Mouse (Mus musculus): ENCODE data around the gene Arid2. TPM values are rescaled to one million over a fixed set of nuclear protein-coding genes. Genes with fewer than 3 reads are reported as not detected.

Gene Arid2
- polyA plus RNA-seq, 1 experiment = 12.1 TPM

DNA sequence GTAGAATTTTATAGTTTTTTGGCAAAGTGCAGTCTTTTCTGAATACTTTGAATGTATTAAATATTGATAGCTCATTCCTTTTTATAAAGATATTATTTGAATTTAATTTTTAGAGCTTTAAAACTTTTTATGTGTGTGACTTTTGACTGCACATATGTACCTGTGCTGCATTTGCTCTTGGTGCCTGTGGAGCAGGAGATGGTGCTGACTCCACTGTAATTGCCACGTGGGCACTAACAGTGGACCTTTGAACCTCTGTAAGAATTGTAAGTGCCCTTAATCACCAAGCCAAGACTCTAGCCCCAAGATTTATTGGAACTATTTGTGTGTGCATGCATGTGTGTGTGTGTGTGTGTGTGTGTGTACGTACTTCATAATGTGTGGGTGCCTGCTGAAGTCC lies 53.6 kb downstream of the Arid2 start:
- DNase-seq (ENCODE audit: low read depth in 1 of 2, low spot score in 2 of 2) = no peak
- Histone ChIP-seq H3K27me3 (ENCODE audit: control insufficient read depth, insufficient read depth, low read length) (no peaks in the 10 kb centered on the region), H3K27ac (ENCODE audit: insufficient read depth, low read length) (no peak overlapping the region), H3K36me3 (ENCODE audit: control insufficient read depth, insufficient read depth, low read length) (no peaks in the 10 kb centered on the region), H3K4me1 (ENCODE audit: control insufficient read depth, insufficient read depth, insufficient read length) (peaks cover 11% of the 10 kb centered on the region), H3K4me3 (ENCODE audit: extremely low read depth, insufficient read depth, insufficient read length) (no peak overlapping the region)
- TF ChIP-seq POLR2A (IDR thresholded peaks at IDR 0.05; ENCODE audit: low read depth, low read length) (no peak), CTCF (IDR thresholded peaks at IDR 0.05; ENCODE audit: extremely low read depth, insufficient read depth, insufficient read length, insufficient replicate concordance) (no peak)
- WGBS = 89% methylated on average over 2 of the region's 2 CpGs

DNA sequence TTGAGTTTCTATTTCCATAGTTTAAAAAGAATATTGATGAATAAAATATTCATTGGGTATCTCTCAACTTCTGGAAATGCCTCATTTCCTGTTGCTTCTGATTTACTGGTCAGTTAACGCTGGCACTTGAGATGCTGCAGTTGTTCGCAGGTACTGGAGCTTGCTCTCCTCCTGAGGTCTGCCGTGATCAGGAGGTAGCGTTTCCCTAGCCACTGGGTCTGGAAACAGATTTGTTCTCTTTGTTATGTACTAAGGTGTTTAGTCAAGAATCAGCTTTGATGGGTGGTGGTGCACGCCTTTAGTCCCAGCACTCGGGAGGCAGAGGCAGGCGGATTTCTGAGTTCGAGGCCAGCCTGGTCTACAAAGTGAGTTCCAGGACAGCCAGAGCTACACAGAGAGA lies 54.8 kb downstream of the Arid2 start:
- WGBS = 95% methylated on average over 8 of the region's 8 CpGs

DNA sequence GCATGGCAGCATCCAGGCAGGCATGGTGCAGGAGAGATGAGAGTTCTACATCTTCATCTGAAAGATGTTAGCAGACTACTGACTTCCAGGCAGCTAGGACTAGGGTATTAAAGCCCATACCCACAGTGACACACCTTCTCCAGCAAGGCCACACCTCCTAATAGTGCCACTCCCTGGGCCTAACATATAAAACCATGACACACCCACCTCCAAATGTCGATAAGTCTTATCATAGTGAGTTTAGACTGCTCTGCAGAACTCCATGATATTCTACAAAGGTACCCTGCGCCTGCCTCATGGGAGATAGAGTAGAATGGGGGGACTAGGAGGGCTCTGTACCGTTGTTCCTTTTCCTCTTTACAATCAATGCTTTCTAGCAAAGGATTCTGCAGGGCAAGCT lies 55.6 kb downstream of the Arid2 start:
- DNase-seq (ENCODE audit: low read depth in 1 of 2, low spot score in 2 of 2) = no peak

More for the DNA sequence above, 54.8 kb downstream of the Arid2 start:
- no peaks in the 10 kb centered on the region for H3K27me3 ChIP-seq (ENCODE audit: control insufficient read depth, insufficient read depth, low read length)
- no peak overlapping the region for H3K27ac ChIP-seq (ENCODE audit: insufficient read depth, low read length)
- H3K4me3 ChIP-seq (ENCODE audit: extremely low read depth, insufficient read depth, insufficient read length) = no peak overlapping the region
- peaks cover 1% of the 10 kb centered on the region; the same call in 1 of the 2 replicates for H3K36me3 ChIP-seq (ENCODE audit: control insufficient read depth, insufficient read depth, low read length)
- TF ChIP-seq CTCF (IDR thresholded peaks at IDR 0.05; ENCODE audit: extremely low read depth, insufficient read depth, insufficient read length, insufficient replicate concordance) (no peak), POLR2A (IDR thresholded peaks at IDR 0.05; ENCODE audit: low read depth, low read length) (no peak)
- no peak for DNase-seq (ENCODE audit: low read depth in 1 of 2, low spot score in 2 of 2)
- peaks cover 14% of the 10 kb centered on the region for H3K4me1 ChIP-seq (ENCODE audit: control insufficient read depth, insufficient read depth, insufficient read length)

DNA sequence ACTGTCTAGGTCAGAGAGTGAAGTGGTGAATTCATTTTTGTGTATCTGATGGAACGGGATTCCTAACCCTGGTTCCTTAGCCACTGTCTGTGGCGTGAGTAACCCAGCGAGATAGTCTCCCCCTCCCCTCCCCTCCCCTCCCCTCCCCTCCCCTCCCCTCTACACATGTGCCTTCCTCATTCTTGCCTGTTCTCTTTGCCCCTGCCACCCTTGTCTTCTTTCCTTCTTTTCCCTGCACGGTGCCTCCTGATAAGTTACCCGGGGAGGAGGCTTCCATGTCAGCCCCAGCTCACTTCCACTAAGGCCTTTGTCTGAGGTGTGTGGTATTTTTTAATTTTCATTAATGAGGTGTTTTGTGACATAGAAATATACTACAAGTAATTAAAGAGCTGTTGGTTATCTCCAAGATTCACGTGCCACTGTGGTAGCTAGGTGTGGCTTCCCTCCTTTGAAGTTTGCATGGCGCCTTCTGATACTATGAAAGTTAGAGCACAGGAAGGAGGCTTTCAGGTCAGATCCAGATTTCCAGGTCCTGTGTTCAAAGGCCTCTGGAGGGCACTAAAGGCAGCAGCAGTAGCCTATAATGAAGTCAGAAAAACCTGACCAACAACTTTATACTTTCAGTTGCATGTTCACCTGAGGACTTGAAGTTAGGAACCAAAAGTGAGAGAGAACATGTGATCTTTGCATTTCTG lies 57.4 kb downstream of the Arid2 start:
- H3K4me3 ChIP-seq (ENCODE audit: extremely low read depth, insufficient read depth, insufficient read length) = no peak overlapping the region
- peaks cover 1% of the 10 kb centered on the region; the same call in 1 of the 2 replicates for H3K36me3 ChIP-seq (ENCODE audit: control insufficient read depth, insufficient read depth, low read length)
- H3K4me1 ChIP-seq (ENCODE audit: control insufficient read depth, insufficient read depth, insufficient read length) = peaks cover 14% of the 10 kb centered on the region
- DNase-seq (ENCODE audit: low read depth in 1 of 2, low spot score in 2 of 2) = no peak
- H3K27ac ChIP-seq (ENCODE audit: insufficient read depth, low read length) = no peak overlapping the region
- WGBS = 54% methylated on average over 5 of the region's 7 CpGs
- no peaks in the 10 kb centered on the region for H3K27me3 ChIP-seq (ENCODE audit: control insufficient read depth, insufficient read depth, low read length)
- TF ChIP-seq CTCF (IDR thresholded peaks at IDR 0.05; ENCODE audit: extremely low read depth, insufficient read depth, insufficient read length, insufficient replicate concordance) (no peak), POLR2A (IDR thresholded peaks at IDR 0.05; ENCODE audit: low read depth, low read length) (no peak)

More for the DNA sequence above, 55.6 kb downstream of the Arid2 start:
- Histone ChIP-seq H3K36me3 (ENCODE audit: control insufficient read depth, insufficient read depth, low read length) (peaks cover 1% of the 10 kb centered on the region; the same call in 1 of the 2 replicates), H3K27me3 (ENCODE audit: control insufficient read depth, insufficient read depth, low read length) (no peaks in the 10 kb centered on the region), H3K27ac (ENCODE audit: insufficient read depth, low read length) (no peak overlapping the region), H3K4me1 (ENCODE audit: control insufficient read depth, insufficient read depth, insufficient read length) (peaks cover 14% of the 10 kb centered on the region), H3K4me3 (ENCODE audit: extremely low read depth, insufficient read depth, insufficient read length) (no peak overlapping the region)
- TF ChIP-seq CTCF (IDR thresholded peaks at IDR 0.05; ENCODE audit: extremely low read depth, insufficient read depth, insufficient read length, insufficient replicate concordance) = no peak
- TF ChIP-seq POLR2A (IDR thresholded peaks at IDR 0.05; ENCODE audit: low read depth, low read length) = no peak
- WGBS = 70% methylated on average over 3 of the region's 3 CpGs

DNA sequence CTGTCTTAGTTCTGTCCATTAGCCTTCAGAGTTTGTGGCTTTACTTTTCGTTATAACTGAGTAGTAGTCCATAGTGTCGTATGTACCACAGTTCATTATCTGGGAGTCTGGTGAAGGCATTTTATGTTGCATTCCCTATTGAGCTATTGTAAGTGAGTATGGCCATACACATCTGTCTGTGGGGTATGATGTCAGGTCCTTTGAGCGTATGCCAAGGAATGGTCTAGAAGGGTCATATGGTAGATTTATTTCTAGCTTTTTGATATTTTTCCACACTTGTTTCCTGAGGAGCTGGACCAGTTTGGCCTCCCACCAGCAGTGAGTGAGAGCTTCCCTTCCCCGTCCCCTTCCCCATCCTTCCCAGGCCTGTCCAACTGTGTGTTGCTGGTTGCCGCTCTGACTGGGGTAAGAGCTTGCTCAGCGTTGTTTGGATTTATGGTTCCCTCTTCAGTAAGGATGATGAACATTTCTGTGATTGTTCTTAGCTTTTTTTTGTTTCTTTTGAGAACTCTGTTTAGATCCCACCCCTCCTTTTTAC lies 58.1 kb downstream of the Arid2 start:
- 90% methylated on average over 6 of the region's 6 CpGs for WGBS
- DNase-seq (ENCODE audit: low read depth in 1 of 2, low spot score in 2 of 2) = no peak
- no peak overlapping the region for H3K4me3 ChIP-seq (ENCODE audit: extremely low read depth, insufficient read depth, insufficient read length)
- TF ChIP-seq POLR2A (IDR thresholded peaks at IDR 0.05; ENCODE audit: low read depth, low read length) = no peak
- H3K27ac ChIP-seq (ENCODE audit: insufficient read depth, low read length) = no peak overlapping the region
- H3K4me1 ChIP-seq (ENCODE audit: control insufficient read depth, insufficient read depth, insufficient read length) = peaks cover 14% of the 10 kb centered on the region
- no peaks in the 10 kb centered on the region for H3K27me3 ChIP-seq (ENCODE audit: control insufficient read depth, insufficient read depth, low read length)
- peaks cover 4% of the 10 kb centered on the region for H3K36me3 ChIP-seq (ENCODE audit: control insufficient read depth, insufficient read depth, low read length)

DNA sequence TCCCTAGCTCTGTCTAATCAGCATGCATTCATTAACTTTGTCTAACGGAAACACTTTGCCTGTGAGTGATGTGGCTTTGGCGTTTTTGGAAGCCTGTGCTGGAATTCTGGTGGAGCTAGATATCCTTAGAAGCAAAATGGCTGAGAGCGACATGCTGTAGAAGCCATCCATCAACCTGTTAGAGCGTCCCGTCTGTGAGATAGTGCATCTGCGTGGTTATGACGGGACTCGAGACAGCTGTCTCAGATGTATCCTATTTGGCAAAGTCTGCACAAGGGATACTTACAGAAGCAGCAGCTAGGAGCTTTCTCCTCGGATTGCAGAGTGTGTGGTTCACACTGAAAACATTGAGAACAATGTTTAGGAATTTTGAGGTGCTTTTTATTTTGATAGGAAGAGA lies 64.1 kb downstream of the Arid2 start:
- Histone ChIP-seq H3K4me3 (ENCODE audit: extremely low read depth, insufficient read depth, insufficient read length) (no peak overlapping the region), H3K4me1 (ENCODE audit: control insufficient read depth, insufficient read depth, insufficient read length) (no peaks in the 10 kb centered on the region; the same call in 1 of the 2 replicates), H3K27ac (ENCODE audit: insufficient read depth, low read length) (no peak overlapping the region), H3K27me3 (ENCODE audit: control insufficient read depth, insufficient read depth, low read length) (no peaks in the 10 kb centered on the region), H3K36me3 (ENCODE audit: control insufficient read depth, insufficient read depth, low read length) (peaks cover 23% of the 10 kb centered on the region)
- 96% methylated on average over 9 of the region's 9 CpGs for WGBS
- DNase-seq (ENCODE audit: low read depth in 1 of 2, low spot score in 2 of 2) = no peak
- no peak for TF ChIP-seq POLR2A (IDR thresholded peaks at IDR 0.05; ENCODE audit: low read depth, low read length)
- no peak for TF ChIP-seq CTCF (IDR thresholded peaks at IDR 0.05; ENCODE audit: extremely low read depth, insufficient read depth, insufficient read length, insufficient replicate concordance)

DNA sequence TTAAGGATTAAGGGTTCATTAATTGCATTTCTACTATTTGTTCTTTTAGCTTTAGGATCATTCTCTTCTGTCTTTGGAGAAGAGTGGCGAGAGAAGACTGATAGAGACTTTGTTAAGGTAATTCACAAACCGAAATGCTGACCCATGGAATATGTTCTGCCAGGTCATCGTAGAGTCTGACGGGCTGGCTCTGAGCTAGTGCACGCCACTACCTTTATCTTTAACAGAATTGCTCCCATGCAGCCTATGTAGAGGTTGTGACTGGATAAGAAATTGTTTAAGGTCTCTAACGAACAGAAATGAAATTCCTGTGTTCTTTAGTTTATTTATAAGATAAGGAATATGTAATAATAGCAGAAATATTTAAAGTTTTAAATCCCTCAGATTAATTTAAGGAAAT lies 71.6 kb downstream of the Arid2 start:
- H3K36me3 ChIP-seq (ENCODE audit: control insufficient read depth, insufficient read depth, low read length) = peaks cover 28% of the 10 kb centered on the region
- no peak overlapping the region for H3K27ac ChIP-seq (ENCODE audit: insufficient read depth, low read length)
- H3K27me3 ChIP-seq (ENCODE audit: control insufficient read depth, insufficient read depth, low read length) = no peaks in the 10 kb centered on the region
- 83% methylated on average over 6 of the region's 6 CpGs for WGBS
- no peak for TF ChIP-seq CTCF (IDR thresholded peaks at IDR 0.05; ENCODE audit: extremely low read depth, insufficient read depth, insufficient read length, insufficient replicate concordance)
- TF ChIP-seq POLR2A (IDR thresholded peaks at IDR 0.05; ENCODE audit: low read depth, low read length) = no peak
- no peaks in the 10 kb centered on the region for H3K4me1 ChIP-seq (ENCODE audit: control insufficient read depth, insufficient read depth, insufficient read length)
- DNase-seq (ENCODE audit: low read depth in 1 of 2, low spot score in 2 of 2) = no peak
- no peak overlapping the region for H3K4me3 ChIP-seq (ENCODE audit: extremely low read depth, insufficient read depth, insufficient read length)
